Mouse (Mus musculus) lung, adult 18-20 months (tissue): ENCODE results near the gene Tshz3.

Source experiments
- DNase-seq, 2 experiments: peaks; one replicate each; pipeline ENCODE4 v3.0.0; 2022; ENCODE audit warnings: mixed read lengths in 2 of 2

Gene Tshz3

GRCm38 (mm10) chr7:36697856-36698588 lies at the start of gene Tshz3:
TSS of gene Tshz3 (plus strand) at chr7:36698118.
- peak; percentile 74 to 79 for DNase-seq

- DNase-seq = no peak
These were observed 42.0 kb upstream of the Tshz3 start for GRCm38 (mm10) chr7:36655931-36656330.

DNA sequence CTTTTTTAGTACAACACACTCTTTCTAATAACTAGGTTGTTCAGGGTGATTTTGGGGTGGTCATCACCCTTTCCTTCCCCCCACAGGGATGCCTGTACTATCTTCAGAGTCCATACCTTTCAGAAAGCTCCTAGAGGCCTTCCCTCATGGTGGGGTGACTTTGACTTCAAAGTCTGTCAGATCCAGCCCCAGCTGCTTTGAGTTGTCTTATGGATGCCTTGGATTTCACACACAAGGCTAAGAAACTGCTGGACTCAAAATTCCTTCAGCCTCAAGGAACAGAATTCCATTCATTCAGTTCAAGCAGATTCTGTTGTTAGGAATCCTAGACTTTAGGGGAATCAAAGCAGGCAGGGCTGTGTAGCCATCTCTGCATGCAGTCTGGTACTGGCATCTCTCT lies 41.5 kb upstream of the Tshz3 start:
- DNase-seq = no peak

DNA sequence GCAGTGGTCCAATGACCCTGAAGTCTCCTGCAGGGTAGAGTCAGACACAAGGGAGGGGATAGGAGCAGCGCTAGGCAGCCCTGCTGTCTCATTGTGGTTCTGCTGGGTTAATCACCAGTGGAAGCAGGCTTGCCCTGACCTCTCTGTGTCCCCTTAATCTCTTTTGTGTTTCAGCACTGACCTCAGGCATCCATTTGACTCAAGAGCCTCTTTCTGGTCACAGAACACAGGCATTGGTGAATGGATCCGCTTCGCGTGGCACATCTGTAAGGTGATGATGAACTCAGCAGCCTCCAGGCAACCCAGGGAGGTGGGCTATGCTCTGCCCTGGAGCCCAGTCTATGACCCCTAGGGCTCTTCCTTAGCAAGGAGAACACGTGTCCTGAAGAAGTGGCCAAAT lies 39.6 kb upstream of the Tshz3 start:
- DNase-seq = no peak

DNA sequence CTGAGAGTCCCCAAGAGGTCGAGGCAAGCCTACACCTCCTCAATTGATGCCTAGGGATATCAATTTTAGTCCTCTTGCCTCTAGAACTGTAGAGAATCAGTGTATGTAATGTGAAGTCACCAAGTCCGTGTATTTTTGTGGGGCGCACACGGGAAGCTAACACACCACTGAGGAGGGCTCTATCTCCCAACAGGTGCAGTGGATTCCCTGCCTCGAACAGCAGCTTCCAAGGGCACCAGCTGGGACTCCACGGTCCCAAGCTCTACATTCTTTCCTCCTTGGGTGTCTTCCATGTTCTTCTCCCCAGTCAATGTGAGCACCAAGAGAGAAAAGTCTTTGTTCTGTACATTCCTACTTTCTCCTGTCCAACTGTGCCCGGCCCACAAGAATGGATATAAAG lies 38.7 kb upstream of the Tshz3 start:
- no peak for DNase-seq

- DNase-seq = peak in 1 of 2 experiments; percentile 4
These were observed 37.3 kb upstream of the Tshz3 start for GRCm38 (mm10) chr7:36660654-36661053.

DNA sequence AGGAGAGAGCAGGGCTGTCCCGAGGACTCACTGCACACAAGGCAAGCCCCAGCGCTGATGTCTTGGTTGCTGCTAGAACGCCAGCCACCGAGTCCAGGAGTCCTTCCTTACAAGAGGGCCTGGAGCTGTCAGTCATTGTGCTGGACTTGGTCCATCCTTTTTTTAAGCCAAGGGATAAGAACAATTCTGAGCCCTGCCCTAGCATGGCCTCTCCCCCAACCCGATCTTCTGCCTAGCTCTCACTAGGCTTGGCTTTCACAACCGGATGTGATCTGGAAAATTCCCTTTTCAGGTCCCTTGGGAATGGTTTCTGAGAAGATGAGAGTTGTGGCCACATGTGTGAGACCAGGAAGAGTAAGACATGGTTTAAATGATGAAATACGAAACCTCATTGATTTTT lies 34.5 kb upstream of the Tshz3 start:
- DNase-seq = peak in 1 of 2 experiments; percentile 12

- no peak for DNase-seq
These were observed 30.2 kb upstream of the Tshz3 start for GRCm38 (mm10) chr7:36667767-36668166.

DNA sequence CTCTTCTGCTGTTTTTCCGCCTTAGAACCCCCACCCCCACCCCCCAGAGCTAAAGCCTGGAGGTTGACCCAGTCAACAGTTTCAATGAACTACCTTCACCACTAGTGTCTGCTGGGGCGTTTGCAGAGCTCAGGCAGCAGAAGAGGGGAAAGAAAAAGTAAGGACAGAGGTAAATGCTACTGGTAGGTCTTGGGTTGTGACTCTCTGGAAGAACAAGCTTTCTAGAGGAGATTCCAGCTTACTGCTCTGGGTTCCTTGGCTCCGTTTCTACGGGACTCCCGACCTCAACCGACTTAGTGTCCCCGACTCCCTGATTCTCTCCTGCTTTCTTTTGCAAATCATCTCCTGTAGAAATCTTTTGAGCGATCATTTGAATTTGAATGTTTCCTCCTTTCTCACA lies 19.9 kb upstream of the Tshz3 start:
- DNase-seq = no peak

DNA sequence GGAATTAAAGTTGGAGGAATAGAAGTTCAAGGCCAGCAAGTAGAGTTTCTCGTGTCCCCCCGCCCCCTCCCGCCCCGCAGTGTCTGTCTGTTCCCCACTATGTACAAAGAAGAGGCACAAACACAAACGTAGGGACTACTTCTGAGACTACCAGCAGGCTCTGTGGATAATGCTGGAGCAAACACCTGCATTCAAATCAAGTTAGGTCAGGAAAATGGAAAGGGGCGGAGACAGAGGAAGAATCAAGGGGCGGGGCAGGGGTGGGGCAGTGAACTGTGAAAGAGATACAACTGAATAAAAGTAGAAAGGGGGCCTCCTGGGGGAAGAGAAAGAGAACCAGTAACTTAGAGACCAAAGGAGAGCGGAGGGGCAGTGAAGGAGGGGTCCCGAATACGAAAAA lies 19.4 kb upstream of the Tshz3 start:
- no peak for DNase-seq

GRCm38 (mm10) chr7:36679031-36679618 lies 18.8 kb upstream of the Tshz3 start:
- DNase-seq = no peak

- peak in 1 of 2 experiments; percentile 20 for DNase-seq
These were observed 18.0 kb upstream of the Tshz3 start for GRCm38 (mm10) chr7:36679866-36680458.

DNA sequence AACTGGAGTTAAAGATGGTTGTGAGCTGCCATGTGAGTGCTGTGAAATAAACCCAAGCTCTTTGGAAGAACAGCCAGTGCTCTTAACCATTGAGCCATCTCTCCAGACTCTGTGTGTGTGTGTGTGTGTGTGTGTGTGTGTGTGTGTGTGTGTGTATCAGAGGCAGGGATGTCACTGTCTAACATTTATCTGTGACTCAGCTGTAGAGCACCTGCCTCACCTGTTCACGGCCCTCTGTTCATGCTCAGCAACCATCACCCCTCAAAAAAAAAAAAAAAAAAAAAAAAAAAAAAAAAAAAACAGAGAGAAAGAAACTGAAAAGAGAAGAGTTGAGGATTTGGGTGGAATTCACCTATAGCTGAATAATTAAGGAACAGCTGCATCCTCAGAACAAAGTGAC lies 10.4 kb upstream of the Tshz3 start:
- no peak for DNase-seq

- DNase-seq = no peak
These were observed 8.7 kb upstream of the Tshz3 start for GRCm38 (mm10) chr7:36689049-36689793.

DNA sequence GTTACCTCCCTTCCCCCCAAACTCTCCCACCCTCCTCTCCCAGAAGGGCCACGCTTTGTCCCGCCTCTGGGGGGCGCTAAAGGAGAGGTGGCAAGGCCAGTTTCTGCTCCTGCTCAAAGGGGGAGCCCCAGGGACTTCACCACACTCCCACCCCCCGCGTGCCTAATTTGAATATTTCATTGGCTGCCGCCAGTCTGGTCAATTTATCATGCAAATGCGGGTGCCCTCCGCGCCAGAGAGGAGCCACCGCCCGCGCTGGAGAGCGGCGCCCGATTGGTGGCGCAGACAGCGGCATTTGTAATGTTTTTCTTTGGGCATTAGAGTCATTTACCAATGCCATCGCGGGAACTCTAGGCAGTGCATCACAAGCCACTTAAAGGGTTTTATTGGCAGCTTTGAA lies 7.4 kb upstream of the Tshz3 start:
- peak in 1 of 2 experiments; percentile 44 for DNase-seq

DNA sequence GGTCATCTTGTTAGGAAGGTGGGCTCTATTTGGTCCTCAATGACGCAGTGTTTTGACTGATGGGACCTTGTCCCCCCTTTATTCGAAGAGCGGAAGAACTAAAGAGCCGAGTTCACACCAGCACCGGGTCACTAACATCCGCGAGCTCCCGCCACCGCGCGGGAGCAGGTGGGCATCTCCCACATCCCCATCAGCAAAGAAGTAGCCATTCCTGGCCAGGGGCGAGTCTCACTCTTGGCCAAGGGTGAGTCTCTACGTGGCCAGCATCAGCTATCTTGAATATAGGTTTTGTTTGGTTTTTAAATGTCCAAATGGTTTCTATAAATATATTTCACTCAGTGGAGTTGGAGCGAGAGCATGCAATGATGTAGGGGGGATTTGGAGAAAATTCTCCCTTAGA lies 6.3 kb upstream of the Tshz3 start:
- no peak for DNase-seq

DNA sequence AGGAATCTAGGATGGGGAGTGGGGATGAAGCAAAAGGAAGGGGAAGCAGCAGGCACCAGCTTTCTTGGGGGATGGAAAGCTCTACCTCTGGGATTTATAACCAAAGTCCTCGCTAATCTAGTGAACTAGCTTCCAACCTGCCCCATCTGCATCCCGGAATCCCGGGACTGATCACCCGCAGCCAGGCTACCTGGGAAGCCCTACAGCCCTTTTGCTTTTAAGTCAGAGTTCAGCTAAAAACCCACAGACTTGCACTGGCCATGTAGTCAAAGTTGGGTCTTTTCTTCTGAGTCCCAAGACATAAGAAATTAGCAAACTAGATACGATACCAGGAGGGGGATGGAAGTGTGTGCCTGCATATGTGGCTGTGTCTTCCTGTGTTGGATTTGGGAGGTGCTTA lies 5.5 kb upstream of the Tshz3 start:
- no peak for DNase-seq

- DNase-seq = no peak
These were observed 4.8 kb upstream of the Tshz3 start for GRCm38 (mm10) chr7:36693081-36693480.

DNA sequence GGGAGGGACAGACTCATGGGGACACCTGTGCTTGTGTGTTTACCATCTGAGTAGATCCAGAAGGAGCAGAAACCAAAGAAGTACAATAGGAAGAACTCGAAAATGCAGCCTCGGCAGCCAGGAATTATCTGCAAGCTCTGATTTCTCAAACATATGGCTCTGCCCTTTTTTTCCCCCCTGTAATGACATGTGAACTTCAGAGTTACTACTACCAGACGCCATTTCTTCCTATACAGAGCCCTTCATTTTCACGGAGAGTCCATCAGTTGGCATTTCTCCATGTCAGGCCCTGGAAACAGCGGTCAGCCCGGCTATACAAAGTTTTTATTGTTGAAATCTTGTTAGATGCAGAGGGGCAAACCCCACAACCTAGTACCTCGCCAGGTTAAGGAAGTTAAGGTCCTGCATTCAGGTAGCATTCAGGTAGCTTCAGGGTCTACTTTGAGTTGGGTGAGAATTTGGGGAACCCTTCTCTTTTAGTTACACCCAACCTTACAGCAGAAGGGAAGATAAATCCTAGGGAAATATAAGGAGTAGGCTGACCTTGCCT lies 3.2 kb upstream of the Tshz3 start:
- DNase-seq = no peak

GRCm38 (mm10) chr7:36695276-36695675 lies 2.6 kb upstream of the Tshz3 start:
- no peak for DNase-seq

GRCm38 (mm10) chr7:36695791-36696241 lies 2.1 kb upstream of the Tshz3 start:
- peak in 1 of 2 experiments; percentile 24 for DNase-seq

- peak; percentile 29 to 47 for DNase-seq
These were observed 1.4 kb upstream of the Tshz3 start for GRCm38 (mm10) chr7:36696406-36697117.
